Mouse (Mus musculus): ENCODE data around the gene Kcnv2.

Kcnv2 gene

DNA sequence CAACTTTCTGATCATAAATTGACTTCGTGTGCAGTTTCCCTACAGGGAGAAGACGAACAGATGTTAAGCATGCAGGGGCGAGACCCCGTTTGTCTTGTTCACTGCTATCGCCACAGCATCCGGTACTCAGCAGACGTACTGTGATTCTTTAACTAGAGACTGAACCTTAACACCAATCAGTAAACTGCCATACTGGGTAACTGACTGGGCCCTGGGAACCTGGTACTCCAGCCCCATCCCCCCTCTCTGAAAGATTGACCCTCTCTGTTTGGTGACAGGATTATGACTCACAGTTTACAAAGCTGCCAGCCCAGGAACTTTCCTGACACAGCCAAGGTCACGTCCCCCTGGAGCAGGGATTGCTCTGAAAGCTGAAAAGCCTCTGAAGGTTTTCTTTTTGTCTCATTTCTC lies 42.1 kb downstream of the Kcnv2 start:
- CTCF ChIA-PET, result interaction anchor here (0.6 kb wide), 1 partner anchor 10 kb away, joined by 5 read pairs; no protein-coding TSS in a partner anchor

DNA sequence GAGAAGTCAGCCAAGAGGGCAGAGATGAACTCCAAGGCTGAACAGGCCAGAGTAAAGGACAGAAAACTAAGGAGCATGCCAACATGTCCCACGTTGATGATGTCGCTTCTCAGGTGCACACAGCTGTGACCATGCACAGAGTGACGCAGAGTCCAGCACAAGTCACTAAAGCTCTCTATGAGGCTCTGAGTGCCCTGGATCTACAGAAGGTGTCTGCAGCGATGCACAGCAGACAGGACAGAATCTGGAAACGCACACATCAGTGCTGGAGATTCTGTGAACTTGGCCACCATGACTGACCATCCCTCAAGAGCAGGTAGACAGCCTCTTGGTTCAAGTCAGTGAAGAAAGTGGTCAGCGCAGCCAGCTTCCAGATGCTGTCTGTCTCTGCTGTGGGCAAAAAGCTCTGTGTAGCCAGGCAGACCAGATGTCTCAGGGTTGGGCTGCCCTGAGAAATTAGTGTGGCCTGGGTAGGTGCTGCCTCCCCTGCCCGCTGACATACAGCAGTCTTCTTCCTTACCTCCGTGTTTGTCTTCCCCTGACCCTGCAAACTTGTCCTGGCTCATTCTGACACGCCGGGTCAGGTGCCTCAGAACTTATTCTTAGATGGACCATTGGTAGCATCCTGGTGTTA lies 43.8 kb downstream of the Kcnv2 start:
- CTCF ChIA-PET, result interaction anchor here (0.8 kb wide), 1 partner anchor 1079 kb away, joined by 11 read pairs; no protein-coding TSS in a partner anchor

DNA sequence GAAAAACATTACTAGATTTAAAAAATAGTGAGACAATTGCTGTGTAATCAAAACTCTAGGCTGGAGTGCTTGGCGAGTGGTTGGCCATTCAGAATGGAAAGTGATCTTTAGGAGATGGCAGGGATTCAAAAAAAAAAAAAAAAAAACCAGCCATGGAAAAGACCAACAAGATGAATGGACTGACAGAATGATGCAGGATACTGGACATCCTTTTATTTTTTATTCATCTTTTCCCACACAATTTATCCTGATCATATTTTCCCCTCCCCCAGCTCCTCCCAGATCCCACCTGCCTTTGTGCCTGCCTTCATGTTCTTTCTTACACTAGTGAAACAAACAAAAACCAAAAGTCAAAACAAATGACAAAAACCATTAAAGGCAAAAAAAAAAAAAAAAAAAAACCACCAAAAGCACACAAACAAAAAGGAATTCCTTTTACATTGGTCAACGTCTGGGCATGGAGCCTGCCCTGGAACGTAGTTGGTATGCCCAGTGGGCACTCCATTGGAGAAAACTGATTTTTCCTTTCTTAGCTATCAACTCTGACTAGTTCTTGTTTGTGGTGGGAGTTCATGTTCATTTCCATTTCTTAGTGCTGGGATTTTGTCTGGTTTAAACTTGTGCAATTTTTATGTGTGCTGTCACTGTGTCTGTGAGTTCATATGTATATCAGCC lies 47.2 kb downstream of the Kcnv2 start:
- CTCF ChIA-PET, result no interaction called here

- CTCF ChIA-PET, result no interaction called here
These were observed 47.8 kb downstream of the Kcnv2 start for GRCm38 (mm10) chr19:27370174-27370573.

DNA sequence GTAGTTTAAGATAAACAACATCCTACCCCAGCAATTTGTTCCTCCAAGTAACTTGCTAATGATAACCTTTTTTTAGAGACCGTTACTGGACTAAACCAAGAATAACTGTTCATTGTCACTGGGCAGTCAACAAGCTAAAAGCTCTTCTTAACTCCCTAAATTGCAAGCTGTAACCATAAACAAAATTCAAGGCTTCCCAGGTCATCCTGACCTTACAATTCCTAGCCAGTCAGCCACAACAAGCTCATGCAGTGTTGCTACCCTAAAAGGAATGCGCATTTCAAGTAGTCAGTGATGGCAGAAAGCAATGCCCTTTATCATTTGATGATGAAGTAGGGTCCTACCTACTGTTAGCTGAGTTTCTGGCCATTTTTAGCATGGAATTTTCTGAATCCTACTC lies 48.4 kb downstream of the Kcnv2 start:
- CTCF ChIA-PET, result no interaction called here

- CTCF ChIA-PET, result no interaction called here
These were observed 57.5 kb downstream of the Kcnv2 start for GRCm38 (mm10) chr19:27379712-27380401.

- CTCF ChIA-PET, result no interaction called here
These were observed 59.7 kb downstream of the Kcnv2 start for GRCm38 (mm10) chr19:27382131-27382530.

DNA sequence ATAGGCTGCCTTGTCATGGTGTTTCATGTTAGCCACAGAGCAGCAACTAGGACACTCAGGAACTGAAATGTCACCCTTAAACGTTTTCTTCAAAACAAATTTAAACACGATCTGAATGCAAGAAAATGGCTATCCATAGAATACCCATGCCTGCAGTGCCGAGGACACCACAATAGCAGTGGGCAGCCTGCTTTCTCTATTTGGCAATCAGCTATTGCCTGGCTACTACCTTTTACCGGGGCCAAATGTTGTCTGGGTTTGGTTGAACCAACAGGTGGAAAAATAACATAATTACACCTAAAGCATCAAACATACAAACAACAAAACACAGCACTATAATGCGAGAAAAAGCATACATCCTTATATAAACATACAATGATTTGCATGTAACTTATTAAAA lies 60.9 kb downstream of the Kcnv2 start:
- CTCF ChIA-PET, result no interaction called here

DNA sequence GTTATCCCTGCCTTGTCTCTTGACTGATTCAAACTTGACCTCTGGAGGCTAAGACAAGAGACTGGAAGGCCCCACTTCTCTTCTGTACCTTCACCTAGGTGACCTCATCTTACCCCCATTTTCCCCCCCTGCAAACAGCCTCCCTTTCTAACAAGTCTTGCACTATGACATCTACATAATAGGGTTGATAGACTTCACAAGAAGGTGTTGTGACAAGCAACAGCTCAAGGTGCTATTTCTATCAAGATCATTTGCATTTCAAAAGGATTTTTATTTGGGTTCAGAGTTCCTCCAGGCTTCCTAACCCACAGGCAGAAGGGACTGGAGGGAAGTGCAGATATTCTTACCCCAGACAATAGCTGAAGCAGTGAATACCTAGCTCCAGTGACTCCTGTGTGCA lies 62.9 kb downstream of the Kcnv2 start:
- CTCF ChIA-PET, result interaction anchor here (0.7 kb wide), 1 partner anchor 653 kb away, joined by 3 read pairs; no protein-coding TSS in a partner anchor
